Mouse (Mus musculus): ENCODE measurements around the gene Mdc1.

Gene Mdc1

GRCm38 (mm10) chr17:35873774-35874519 lies 32.6 kb downstream of the Mdc1 start:
- in situ Hi-C loops (cut with MboI, MseI), result loop anchor here (5.0 to 10.0 kb wide), 3 partner anchors 37 to 1849 kb away; partner anchors contain the start of genes H2-Ke6, Ring1 and Tubb5

GRCm38 (mm10) chr17:35874721-35875120 lies 33.4 kb downstream of the Mdc1 start:
- in situ Hi-C loops (cut with MboI, MseI), result loop anchor here (5.0 to 10.0 kb wide), 3 partner anchors 37 to 1850 kb away; partner anchors contain the start of genes H2-Ke6, Ring1 and Tubb5

DNA sequence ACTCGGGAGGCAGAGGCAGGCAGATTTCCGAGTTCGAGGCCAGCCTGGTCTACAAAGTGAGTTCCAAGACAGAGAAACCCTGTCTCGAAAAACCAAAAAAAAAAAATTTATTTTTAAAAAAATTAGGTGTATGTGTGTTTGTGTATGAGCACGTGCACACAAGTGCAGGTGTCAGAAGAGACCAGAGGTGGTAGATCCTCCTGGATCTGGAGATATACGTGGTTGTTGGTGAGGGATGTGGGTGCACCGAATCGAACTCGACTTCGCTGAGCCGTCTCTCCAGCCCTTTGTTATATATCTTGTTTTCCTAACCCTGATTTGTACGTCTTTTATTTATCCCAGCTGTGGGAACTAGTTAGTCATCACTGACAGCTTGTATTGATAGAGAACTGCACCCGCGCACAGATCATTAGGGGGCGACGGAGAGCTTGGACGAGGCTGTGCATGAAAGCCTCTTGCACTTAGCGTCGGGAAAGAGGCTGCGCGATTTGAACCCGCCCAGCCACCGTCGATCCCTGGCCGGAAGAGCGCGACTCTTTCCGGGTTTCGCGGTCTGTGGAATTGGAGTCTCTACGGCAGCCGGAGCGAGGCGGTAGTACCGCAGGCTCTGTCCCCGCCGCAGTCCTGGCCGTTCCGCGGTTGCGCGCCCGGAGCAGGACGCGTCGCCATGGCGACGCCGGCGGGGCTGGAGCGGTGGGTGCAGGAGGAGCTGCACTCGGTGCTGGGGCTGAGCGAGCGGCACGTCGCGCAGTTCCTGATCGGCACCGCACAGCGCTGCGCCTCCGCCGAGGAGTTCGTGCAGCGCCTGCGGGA lies 38.1 kb downstream of the Mdc1 start, which contains the start of gene Dhx16:
Gene Dhx16 (plus strand): TSS at position 575 of the 813 bp plus-strand sequence.
- in situ Hi-C loops (cut with MboI, MseI), result loop anchor here (10.0 kb wide), 1 partner anchor 1855 kb away; the partner anchor contains the start of genes H2-Ke6 and Ring1

GRCm38 (mm10) chr17:35882924-35883323 lies 41.6 kb downstream of the Mdc1 start:
- in situ Hi-C loops (cut with MboI, MseI), result no loop called here

DNA sequence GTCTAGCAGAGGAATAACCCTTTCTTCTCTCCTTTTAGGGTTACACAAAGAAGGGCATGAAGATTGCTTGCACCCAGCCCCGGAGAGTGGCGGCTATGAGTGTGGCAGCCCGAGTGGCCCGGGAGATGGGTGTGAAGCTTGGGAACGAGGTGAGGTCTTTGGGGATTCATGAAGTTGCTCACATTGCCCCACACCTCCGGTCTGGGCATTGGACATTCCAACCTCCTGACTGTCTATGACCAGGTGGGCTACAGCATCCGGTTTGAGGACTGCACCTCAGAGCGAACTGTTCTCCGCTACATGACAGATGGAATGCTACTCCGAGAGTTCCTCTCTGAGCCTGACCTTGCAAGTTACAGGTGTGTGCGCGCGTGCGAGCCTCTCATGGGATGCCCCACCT lies 42.5 kb downstream of the Mdc1 start:
- in situ Hi-C loops (cut with MboI, MseI), result no loop called here

GRCm38 (mm10) chr17:35887725-35888124 lies 46.4 kb downstream of the Mdc1 start:
- in situ Hi-C loops (cut with MboI, MseI), result no loop called here

- in situ Hi-C loops (cut with MboI, MseI), result loop anchor here (10.0 kb wide), 1 partner anchor 52 kb away; the partner anchor contains the start of gene Mdc1
Observed at GRCm38 (mm10) chr17:35896781-35897643, 55.7 kb downstream of the Mdc1 start, which contains the start of gene 2310061I04Rik. Gene 2310061I04Rik (minus strand): TSS chr17:35897431.

- in situ Hi-C loops (cut with MboI, MseI), result loop anchor here (10.0 kb wide), 1 partner anchor 53 kb away; the partner anchor contains the start of gene Mdc1
Observed at GRCm38 (mm10) chr17:35897644-35898573, 56.6 kb downstream of the Mdc1 start.

- in situ Hi-C loops (cut with MboI, MseI), result no loop called here
Observed at GRCm38 (mm10) chr17:35900636-35901035, 59.3 kb downstream of the Mdc1 start.

- in situ Hi-C loops (cut with MboI, MseI), result no loop called here
Observed at GRCm38 (mm10) chr17:35903343-35903991, 62.2 kb downstream of the Mdc1 start.

DNA sequence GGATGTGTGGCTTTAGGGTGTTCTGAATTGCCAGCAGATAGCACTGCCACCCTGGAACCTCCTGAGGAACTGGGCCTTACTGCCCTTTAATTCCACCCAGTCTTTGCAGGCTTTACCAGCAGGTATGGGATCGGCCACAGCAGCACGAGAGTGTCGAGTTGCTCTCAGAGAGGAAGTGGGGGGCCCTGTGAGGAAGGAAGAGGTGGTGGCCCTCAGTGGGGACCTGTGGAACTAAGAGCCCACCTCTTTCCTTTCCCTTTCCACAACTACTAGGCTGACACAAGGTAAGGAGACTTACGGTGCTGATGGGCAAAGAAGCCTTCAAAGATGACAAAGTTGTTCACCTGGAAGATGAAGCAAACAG lies 62.7 kb downstream of the Mdc1 start:
- in situ Hi-C loops (cut with MboI, MseI), result no loop called here

DNA sequence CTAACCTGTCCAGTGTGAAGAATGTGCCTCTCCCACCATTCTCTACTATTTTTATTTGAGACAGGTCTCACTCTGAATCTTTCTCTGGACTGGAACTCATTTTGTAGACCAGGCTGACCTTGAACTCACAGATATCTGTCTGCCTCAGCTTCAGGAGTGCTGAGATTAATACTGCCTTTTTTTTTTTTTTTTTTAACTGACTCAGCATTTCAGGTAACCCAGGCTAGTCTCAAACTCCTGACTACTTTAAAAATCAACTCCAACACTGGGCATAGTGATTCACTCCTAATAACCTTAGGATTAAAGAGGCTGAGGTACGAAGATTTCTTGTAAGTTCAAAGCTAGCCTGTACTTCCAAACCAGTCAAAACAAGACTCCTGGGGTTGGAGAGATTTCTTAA lies 64.3 kb downstream of the Mdc1 start:
- in situ Hi-C loops (cut with MboI, MseI), result loop anchor here (5.0 kb wide), 1 partner anchor 78 kb away; no protein-coding TSS in a partner anchor

DNA sequence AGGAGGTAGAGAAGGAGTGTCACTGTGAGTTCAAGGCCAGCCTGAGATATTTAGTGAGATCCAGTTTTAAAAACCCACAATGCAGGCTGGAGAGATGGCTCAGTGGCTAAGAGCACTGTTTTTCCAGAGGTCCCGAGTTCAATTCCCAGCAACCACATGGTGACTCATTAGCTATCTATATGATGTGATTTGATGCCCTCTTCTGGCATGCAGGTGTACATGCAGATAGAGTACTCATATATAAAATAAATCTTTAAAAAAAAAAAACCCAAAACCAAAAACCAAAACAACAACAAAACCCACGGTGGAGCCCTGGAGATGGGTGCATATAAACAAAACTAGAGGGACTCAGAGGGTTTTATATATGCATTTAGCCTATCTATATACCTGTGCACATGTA lies 66.3 kb downstream of the Mdc1 start:
- in situ Hi-C loops (cut with MboI, MseI), result loop anchor here (5.0 kb wide), 1 partner anchor 80 kb away; no protein-coding TSS in a partner anchor
